Mouse (Mus musculus) neural tube, postnatal 0 days (tissue): ENCODE results near the gene 3110001I22Rik. TPM values are rescaled to one million over a fixed set of nuclear protein-coding genes. Genes with fewer than 3 reads are reported as not detected.

ENCODE experiments used
- polyA plus RNA-seq: library from polyadenylated mRNA; unstranded; fragments of >200 nt; fragmentation: Nextera tagmentation; extraction: Ambion mirVana; gene quantifications from 2 replicates; pipeline ENCODE4 v1.2.1, GENCODE M21; 2015

3110001I22Rik gene
- 4.4 and 4.9 TPM in 2 replicates for polyA plus RNA-seq

GRCm38 (mm10) chr16:13671685-13672385 is at the start of gene 3110001I22Rik, which contains the start of gene Bfar:
3110001I22Rik (plus strand) TSS chr16:13671929.
Bfar (plus strand) TSS chr16:13671858.

GRCm38 (mm10) chr16:13667878-13668343 is 3.8 kb upstream of the 3110001I22Rik start, which contains the start of gene Parn:
Parn (minus strand) TSS chr16:13668170.

Other genes with a start within 250 kb of the 3110001I22Rik start
- 26.3 and 26.8 TPM in 2 replicates for gene Parn, start 3.8 kb upstream of the 3110001I22Rik start, polyA plus RNA-seq
- gene Bfar, start 71 bp upstream of the 3110001I22Rik start, polyA plus RNA-seq: 41.1 and 44.0 TPM in 2 replicates
- gene Pla2g10, start 59.1 kb downstream of the 3110001I22Rik start, polyA plus RNA-seq: 0.27 and 0.55 TPM in 2 replicates
- gene Rrn3, start 108.8 kb downstream of the 3110001I22Rik start, polyA plus RNA-seq: 64.0 and 64.6 TPM in 2 replicates
- 217 and 248 TPM in 2 replicates for gene Ntan1, start 146.9 kb downstream of the 3110001I22Rik start, polyA plus RNA-seq
- 55.7 and 59.9 TPM in 2 replicates for gene Pdxdc1, start 231.2 kb downstream of the 3110001I22Rik start, polyA plus RNA-seq
- gene Mpv17l, start 231.2 kb downstream of the 3110001I22Rik start, polyA plus RNA-seq: 58.8 and 61.6 TPM in 2 replicates